Mouse (Mus musculus) cerebellum, adult 18-20 months (tissue): Measurements from ENCODE around the gene Pak3.
"Not testable (repeated sequence)": the region's sequence is repeated elsewhere in the genome, so short reads cannot be mapped to it uniquely, and the experiment has no call there.

Experiments
- DNase-seq, 2 experiments: peaks; one replicate each; pipeline ENCODE4 v3.0.0; 2021

Gene Pak3

DNA sequence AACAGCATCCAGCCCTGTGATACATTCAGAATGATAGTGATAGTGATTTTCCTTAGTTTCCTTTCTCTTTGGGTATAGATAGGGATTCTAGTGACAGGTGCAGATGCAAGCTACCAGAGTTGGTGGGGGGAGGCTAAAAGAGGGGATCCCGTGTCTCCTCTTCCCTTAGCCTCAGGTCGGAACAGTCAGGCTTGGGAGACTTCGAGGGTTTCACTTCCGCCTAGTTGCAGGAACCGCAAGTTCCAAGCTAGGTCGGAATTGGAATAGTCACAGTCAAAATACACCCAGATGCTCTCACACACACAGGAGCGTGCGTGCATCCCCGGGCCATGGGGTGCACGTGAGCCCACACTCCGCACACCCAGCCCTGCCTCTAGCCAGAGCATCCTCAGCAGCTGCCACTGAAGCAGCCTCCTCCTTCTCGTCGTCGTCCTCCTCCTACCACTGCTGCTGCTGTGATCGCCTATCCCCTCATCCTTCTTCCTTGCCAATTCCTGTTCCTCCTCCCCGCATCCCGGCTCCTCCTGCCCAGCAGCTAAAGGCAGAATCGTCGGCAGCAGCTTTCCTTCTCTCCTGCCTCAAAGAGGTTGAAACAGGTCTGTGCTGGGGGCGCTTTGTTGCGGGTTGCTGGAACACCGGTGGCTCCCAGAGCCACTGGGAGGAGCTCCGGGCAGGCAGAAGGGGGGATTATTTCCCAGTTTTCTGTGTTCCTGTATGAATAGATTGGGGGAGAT is at the start of gene Pak3:
TSS of gene Pak3 (plus strand) at position 424 of the 734 bp plus-strand sequence.
- peak in 1 of 2 experiments; percentile 10 for DNase-seq

DNA sequence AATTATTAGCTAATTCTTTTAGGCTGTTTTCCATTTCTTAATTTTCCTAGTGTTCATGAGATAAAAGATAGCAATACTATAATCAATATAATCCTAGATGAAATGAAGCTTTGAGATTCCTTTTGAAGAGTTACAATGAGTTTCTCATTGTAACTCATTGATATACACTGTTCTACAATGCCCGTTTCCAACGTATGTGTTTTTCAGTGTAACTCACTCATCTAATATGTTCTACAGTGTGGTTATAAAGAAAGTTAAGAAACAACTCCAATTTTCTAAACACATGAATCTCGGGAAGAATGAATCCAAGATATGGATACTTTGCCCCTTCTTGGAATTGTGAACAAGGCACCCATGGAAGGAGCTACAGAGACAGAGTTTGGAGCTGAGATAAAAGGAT is 35.5 kb upstream of the Pak3 start:
- peak; percentile 96 to 99 for DNase-seq

DNA sequence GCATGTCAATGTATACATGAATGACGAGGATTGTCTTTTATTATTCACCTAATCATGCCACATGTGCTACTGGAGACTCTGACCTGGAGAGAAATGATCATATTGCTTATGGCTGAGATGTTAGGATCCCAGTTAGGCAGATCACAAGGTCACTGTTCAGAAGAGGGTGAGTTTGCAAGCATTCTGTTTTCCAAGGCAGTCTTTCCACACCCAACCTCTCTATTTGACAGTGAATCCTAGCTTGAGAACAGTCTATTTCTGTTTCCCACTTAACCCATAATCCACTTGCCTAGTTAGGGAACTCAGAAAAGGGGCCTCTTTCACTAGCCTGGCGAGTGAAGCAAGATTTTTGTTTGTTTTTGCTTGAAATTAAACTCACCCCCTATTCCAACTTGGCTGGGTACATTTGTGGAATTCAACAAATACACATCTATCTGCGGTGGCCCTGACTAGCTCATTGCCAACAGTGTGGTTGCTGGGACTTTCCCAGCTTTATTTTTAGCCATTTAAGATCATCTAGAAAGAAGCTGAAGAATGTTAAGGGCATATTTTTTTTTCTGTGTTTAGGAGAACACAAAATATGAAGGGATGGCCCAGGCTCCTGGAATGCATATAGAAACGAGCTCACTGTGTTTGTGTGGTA is 17.2 kb upstream of the Pak3 start:
- DNase-seq, result no peak

DNA sequence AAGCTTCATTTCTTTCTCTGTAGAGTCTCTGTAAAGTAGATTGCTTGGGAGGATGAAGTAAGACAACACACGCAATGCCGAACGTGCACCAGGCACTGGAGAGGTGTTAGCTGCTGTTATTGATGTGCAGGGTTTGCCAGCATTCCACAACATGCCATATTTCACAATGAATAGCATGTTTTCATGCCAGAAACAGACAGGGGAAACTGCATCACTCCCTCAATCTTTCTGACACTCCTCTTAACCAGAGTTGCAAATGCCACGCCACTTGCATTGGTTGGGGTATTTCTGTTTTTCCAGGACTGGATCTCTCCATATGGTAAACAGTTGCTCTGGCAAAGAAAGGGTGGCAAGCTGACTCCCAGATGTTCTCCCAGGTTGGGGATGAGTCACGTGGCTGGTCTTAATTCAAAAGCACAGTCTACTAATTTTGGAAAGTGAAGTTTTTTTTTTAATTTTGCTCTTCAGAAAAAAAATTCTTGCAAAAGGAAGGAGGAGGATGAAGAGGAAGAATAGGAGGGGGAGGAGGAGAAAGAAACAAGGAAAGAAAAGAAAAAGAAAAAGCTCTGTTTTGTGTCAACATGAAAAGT is 16.5 kb upstream of the Pak3 start:
- no peak for DNase-seq

DNA sequence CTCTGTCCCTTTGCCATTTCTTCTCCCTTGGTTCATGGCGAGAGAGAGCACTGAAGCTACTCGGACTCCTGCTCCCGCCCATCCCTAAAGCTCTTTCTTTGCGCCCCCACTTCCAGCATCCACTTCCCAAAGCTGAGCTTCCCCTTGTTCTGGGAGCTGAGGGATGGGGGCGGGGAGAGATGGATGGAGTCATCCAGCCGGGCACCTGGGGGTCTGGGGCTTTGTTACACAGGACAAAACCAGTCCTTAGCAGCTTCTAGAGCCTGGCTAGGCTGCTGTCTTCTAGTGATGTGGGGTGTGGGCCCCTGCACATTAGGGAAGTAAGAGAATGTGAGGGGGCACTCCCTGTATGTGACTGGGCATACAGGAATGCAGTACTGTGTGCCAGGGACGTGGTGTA is 526 bp downstream of the Pak3 start:
- no peak for DNase-seq

DNA sequence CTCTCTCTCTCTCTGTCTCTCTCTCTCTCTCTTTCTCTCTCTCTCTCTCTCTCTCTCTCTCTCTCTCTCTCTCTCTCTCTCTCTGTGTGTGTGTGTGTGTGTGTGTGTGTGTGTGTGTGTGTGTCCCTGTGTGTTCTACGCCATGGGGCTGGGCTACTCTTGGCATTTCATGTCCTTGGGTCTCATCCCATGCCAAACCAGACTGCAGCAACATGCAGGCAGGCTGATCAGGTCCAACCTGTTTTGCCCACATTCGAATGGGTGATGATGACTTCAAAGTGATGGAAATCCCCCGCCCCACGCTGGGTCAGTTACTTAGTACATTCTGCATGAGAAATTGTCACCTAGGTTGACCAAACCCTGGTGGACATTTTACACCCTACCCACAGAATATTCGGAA is 1.1 kb downstream of the Pak3 start:
- DNase-seq, result not testable (repeated sequence)

DNA sequence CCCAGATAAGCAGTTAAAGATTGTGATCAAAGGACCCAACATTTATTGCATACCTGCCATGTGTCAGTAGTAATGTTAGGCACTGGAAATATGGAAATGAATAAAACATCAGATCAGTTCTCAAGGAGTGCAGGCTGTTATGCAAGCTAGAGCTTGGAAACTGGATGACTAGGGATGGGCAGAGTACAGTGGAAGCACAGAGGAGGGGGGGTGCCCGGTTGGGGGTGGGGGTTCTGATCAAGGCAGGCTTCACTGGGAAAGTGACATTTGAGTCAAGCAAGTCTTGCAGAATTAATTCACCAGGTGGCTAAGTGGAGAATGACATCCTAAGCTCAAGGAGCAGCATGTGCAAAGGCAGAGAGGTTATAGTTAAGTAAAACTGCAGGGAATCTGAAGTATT is 1.8 kb downstream of the Pak3 start:
- no peak for DNase-seq

DNA sequence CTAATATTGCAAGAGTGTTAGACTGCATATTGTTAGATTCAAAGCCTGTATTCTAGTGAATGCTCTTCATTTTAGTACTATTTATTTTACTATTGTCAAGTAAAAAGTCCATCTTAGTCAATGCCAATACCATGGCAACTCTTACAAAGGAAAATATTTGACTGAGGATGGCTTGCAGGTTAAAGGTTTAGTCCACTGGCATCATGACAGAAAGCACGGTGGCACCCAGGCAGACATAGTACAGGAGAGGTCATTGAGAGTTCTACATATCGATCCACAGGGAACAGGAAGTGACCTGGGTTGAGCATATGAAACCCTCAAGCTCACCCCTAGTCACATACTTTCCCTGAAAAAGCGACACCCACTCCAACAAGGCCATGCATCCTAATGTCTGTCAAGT is 13.9 kb downstream of the Pak3 start:
- DNase-seq, result no peak

DNA sequence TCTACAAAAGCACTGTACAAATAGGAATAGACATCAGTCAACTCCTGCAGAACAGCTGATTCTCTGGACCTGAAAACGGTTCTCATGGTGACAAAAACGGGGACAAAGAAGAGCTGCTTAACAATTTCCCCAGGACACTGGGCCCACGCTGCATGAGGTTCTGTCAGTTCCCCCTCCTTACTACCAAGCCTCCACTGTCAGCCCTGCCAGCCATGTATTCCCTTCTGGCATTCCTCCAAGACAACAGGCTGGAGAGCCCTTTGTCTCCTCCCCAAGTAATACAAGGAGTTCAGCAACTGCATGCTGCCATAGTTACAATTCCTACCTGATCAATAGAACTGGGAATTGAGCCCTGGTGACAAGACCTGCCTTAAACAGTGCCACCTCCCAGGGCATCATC is 15.2 kb downstream of the Pak3 start:
- no peak for DNase-seq

DNA sequence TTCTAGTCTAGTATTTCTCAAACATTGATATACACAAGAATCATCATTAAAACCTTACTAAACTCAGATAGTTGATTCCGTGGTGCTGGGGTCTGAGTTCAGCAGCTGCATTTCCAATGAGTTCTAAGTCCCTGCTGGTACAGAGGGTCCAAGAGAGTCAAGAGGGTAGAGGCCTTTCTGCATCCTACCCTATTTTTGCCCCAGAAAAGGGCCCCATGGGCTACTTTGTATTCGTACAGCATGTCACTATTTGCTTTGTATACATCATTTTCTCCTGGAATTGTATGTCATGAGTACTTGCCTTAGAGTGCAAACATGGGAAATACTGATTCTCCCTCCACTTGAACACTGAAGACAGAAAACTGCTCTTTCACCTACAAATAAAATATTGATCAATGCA is 24.4 kb downstream of the Pak3 start:
- DNase-seq, result no peak

DNA sequence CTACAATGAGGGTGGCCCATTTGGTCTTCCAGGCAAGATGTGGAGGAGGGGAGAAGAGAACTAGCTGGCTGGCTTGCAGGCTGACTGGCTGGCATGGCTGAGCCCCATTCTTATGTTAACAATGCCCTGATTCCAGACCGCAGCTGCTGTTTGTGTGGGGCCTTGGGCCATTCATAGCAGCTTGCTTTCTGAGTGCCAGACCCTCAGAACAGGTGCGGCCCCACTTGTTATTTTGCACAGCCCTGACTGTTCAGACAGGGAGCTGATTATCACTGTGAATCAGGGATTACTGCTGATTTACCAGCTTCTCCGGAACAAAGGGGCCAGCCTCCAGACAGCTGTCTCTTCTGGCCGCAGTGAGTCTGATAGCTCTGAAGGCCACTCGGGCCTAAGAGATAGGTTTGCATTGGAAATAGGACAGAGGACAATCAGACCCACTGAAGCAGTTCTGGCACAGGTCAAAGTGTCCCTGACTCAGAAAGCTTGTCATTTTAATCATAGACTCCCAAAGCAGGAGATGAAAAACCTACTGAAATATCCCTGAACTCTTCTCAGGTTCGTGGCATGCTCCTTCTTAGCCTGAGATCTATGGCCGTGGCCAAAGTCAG is 24.9 kb downstream of the Pak3 start:
- DNase-seq, result peak in 1 of 2 experiments; percentile 1

DNA sequence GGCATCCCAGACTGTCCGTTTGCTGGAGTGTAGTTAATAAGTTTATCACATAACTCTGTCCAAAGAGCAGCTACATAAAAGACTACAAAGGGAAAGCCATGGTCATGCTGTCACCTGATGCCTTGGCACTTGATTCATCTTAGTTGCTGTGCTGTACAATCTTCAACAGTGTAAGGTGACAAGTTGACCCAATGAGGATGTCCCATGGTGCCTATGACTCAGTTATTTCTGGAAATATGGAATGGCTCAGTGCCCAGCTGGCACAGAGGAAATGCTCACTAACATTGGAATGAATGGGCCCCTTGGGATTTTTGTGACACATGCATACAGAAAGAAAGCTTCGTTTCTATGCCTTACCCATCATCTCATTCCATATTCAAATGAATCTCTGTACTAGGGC is 55.3 kb downstream of the Pak3 start:
- no peak for DNase-seq

DNA sequence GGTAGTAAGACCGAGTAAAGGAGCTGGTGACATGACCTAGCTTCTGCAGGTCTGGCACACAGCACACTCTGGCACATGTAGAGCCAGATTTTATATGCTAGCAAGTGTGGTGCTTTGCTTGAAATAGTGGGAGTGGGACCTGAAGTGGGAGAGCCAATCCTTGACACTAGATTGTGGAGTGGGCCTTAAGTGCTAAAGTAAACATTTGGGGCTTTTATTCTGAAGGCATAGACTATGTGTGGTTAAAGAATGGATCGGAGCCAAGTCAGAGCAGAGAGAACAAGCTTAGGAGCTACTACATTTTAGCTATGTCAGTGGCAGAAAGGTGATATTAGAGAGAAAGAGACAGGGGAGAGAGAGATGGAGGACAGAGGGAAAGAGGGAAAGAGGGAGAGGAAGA is 61.5 kb downstream of the Pak3 start:
- DNase-seq, result no peak

DNA sequence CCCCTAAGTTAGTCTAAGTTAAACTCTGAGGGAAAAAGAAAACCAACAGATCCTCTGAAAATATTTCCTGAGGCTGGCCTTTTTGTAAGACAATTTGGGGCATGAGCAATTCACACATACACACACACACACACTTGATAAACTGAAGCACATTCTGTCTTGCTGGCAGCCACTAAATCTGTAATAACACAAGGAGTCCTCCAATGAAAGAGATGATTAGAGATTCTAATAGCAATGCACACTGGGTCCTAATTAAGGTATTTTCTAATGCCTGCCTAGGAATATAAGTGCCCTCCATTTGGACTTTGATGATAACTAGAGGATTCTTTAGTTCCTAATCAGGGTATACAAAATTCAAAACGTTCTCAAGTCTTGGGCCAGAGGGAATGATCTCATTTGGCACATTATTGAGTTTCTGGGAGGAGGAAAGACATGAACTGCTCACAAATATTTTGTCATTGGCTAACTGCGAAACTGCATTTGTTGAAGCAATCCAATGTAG is 62.1 kb downstream of the Pak3 start:
- no peak for DNase-seq

DNA sequence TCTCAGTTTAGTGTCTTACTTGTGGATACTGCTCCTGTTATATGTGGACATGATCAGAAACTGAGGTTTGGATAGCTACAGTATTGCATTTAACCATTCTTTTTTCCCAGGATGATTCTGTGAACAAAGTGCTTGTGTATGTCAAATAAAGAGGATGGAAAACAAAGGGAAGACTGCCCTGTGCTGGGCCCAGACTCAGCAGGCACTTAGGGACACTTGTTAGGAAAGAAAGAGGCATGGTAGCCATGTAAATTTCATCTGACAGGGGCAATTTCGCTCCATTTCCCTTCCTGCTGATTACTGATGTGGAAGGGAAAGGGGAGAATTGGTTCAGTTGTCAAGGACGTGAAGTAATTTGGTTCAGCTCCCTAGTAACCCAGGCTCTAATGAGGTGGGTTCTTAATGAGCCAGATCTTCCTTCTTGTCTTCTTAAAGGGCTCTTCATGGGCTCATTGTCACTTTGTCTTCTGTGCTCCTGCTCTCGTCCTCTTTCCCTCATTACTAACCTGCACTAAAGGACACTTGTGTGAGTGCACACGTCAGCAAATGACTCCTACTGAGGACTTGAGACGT is 88.6 kb downstream of the Pak3 start:
- DNase-seq, result no peak

DNA sequence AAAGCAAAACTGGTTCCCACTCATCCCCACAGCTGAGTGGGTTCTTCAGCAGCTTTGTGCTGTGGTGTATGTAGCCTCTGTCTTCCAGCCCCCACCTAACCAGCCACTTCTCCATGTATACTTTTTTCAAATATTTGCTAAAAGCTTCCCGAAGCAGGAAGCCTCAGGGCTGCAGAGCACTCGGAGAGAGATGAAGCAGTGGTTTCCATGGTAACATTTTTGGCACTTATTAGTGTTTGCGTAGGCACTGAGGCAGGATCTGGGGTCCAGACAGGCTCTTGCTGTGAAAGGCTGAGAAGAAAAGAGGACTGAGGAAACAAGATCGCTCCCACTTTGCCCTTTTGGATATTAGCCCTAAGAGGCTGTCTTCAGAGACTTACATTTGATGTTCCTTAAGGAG is 100.3 kb downstream of the Pak3 start:
- DNase-seq, result no peak

DNA sequence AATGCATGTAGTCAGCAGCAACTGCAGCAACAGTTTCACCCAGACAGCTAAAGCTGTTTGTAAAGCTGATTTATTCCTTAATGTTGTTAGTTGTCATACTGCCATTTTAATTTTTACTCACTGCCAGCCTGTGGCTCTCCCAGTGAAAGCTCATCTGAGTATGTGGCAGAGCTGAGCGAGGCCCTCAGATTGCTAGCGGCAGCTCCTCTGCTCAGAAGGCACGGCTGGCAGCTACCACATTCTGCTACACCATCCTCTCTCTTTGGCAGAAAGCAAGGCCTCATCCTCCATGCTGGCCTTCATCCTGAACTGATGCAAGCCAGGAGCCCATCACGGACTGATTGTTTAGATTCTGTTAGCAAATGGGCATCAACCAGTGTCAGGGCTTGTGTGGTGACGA is 109.4 kb downstream of the Pak3 start:
- no peak for DNase-seq

DNA sequence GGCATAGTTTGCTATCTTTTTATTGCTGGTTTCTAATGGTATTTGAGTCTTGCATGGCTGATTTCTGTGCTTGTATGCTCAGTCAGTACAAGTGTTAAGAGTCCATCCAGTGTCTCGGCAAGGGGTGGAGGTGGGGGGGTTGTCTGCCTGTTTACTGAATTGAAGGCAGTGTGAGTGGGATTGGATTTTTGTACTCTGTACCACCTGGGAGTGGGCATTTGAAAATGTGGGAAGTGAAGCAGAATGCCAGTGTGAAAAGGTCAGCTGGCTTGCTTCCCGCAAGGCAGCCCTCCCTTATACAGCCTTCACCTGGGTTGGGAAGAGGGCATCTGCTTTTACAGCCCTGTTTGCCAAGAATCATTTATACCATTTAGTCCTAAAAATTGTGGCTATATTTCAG is 125.5 kb downstream of the Pak3 start:
- no peak for DNase-seq

DNA sequence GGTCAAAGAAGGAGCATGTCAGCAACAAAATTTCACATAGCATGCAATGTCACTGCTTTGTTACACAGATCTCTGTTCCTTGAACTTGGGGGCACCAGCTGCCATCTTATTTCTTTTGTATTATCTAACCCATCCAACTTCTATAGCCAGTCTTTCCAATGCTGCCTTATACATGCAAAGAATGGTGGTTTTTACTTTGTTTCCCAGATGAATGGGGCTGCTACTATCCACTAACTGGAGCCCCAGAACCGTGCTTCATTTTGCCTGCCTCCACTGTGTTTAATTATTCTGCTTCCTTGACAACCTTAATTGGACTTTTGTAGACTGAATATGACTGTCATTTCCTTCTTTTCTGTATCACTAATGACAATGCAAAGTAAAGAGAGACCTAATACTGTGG is 126.4 kb downstream of the Pak3 start:
- DNase-seq, result no peak

DNA sequence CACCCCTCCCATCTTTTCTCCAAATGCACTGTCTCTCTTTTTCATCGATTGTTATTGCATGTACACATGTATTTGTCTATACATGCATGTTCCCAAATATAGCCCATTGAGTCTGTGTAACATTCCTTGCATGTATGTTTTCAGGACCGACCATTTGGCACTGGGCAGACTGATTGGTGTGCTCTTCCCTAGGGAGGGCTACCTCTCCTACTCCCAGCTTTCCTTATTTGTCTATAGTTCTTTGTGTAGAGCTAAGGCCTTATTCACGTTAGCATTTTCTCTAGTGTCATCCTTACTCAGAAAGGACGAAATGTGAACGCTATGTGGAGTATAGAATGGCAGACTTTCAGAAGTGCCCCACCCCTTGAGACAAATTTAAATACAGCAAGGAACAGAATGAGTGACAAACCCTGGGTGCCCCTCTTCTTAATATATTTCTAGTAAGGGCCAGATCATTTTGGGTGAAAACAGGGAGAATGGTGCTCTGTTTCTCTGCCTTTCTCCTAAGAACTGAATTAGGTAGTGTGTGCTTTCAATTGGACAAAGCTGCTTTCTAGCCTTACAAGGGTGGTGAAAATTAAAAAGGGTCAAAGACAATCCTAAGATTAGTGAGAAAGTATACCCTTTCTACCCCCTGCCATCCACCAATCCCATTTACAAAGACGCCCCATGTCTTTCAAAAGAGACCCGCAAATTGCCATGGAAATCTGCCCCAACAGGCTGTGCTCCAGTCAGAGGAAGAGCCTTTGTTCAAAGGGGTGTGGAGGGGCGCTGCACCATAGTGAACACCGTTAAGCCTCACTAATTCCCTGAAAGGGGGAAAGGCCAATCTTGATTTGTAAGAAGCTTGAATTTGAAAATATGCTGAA is 136.2 kb downstream of the Pak3 start:
- DNase-seq, result no peak

DNA sequence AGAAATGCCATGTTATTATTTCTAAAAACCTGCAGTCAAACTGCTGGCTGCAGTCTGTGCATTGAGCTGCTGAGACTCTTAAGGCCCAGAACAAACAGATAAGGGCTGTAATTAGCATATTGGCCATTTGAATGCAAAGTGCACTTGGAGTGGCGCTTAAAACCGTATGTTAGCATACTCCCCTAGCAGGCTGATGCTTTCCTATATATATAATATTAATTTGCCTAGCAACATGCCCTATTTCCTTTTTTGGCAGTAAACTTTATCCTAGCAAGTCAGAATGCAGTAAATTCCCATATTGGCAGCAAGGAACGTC is 136.7 kb downstream of the Pak3 start:
- DNase-seq, result no peak
